Mouse (Mus musculus) c-Kit-positive CD71-positive TER-119-negative erythroid progenitor cells, embryonic 14.5 days (primary cell): ENCODE results near the gene Tecr.

Experiments used
- DNase-seq: peaks from one replicate; pipeline ENCODE4 v3.0.0-alpha.2; 2013; ENCODE audit warnings: low read depth

Tecr gene

GRCm38 (mm10) chr8:83607661-83608397, at the start of gene Tecr, which contains the start of gene Dnajb1:
TSS of gene Tecr (minus strand) at chr8:83607971.
TSS of gene Dnajb1 (plus strand) at chr8:83608193.
- peak; percentile 99 for DNase-seq

GRCm38 (mm10) chr8:83656484-83657246, 48.9 kb upstream of the Tecr start:
- no peak for DNase-seq

GRCm38 (mm10) chr8:83656043-83656442, 48.3 kb upstream of the Tecr start:
- no peak for DNase-seq

GRCm38 (mm10) chr8:83654725-83655124, 47.0 kb upstream of the Tecr start:
- DNase-seq: no peak

GRCm38 (mm10) chr8:83653662-83654017, 45.9 kb upstream of the Tecr start:
- DNase-seq: no peak

- DNase-seq: no peak
Observed at GRCm38 (mm10) chr8:83652744-83653661, 45.2 kb upstream of the Tecr start.

GRCm38 (mm10) chr8:83652030-83652743, 44.4 kb upstream of the Tecr start, which contains the start of gene Gipc1:
TSS of gene Gipc1 (plus strand) at chr8:83652677.
- DNase-seq: peak; percentile 97

GRCm38 (mm10) chr8:83649699-83650098, 41.9 kb upstream of the Tecr start:
- no peak for DNase-seq

- no peak for DNase-seq
Observed at GRCm38 (mm10) chr8:83648031-83648430, 40.3 kb upstream of the Tecr start.

GRCm38 (mm10) chr8:83647511-83647910, 39.7 kb upstream of the Tecr start:
- no peak for DNase-seq

- DNase-seq: no peak
Observed at GRCm38 (mm10) chr8:83639649-83640048, 31.9 kb upstream of the Tecr start.

- no peak for DNase-seq
Observed at GRCm38 (mm10) chr8:83638856-83639255, 31.1 kb upstream of the Tecr start.

- DNase-seq: no peak
Observed at GRCm38 (mm10) chr8:83632083-83632707, 24.4 kb upstream of the Tecr start.

- DNase-seq: no peak
Observed at GRCm38 (mm10) chr8:83625676-83626299, 18.0 kb upstream of the Tecr start.

GRCm38 (mm10) chr8:83624739-83625138, 17.0 kb upstream of the Tecr start:
- DNase-seq: no peak

- peak; percentile 51 for DNase-seq
Observed at GRCm38 (mm10) chr8:83623549-83623948, 15.8 kb upstream of the Tecr start.

- DNase-seq: peak; percentile 93
Observed at GRCm38 (mm10) chr8:83622389-83622989, 14.7 kb upstream of the Tecr start.

GRCm38 (mm10) chr8:83621691-83622388, 14.1 kb upstream of the Tecr start:
- DNase-seq: no peak

GRCm38 (mm10) chr8:83619568-83620285, 12.0 kb upstream of the Tecr start:
- no peak for DNase-seq
